17 mouse cellular contexts compared by ENCODE assay signal in genomic region chr13:46341419-46341818, GRCm38 (mm10).
DNase-seq lines count a peak whose midpoint lies in the region; ATAC-seq and TF ChIP-seq lines count a peak whose summit lies in the region.
"Had no signal": no experiment of that assay in that cellular context is flagged by ENCODE, and none has a peak within 500 bp of the region (broad histone marks: within the 10 kb centered on the region; RNA-seq: fewer than 3 reads in every experiment).

No protein-coding gene starts in this region.

- no peaks in the 10 kb centered on the region for H3K9me3 ChIP-seq in limb, embryonic 14.5 days (ENCODE audit: control insufficient read depth, low read length)
- H3K9me3 ChIP-seq: embryonic facial prominence, embryonic 13.5 days; forebrain, embryonic 13.5 days; heart, embryonic 12.5 days; hindbrain, embryonic 15.5 days had no signal

- H3K27ac ChIP-seq in limb, embryonic 14.5 days (replicated peaks; ENCODE audit: low read depth, low read length) = no peak overlapping the region
- H3K27ac ChIP-seq: embryonic facial prominence, embryonic 13.5 days; forebrain, embryonic 13.5 days; hindbrain, embryonic 15.5 days had no signal

- H3K4me3 ChIP-seq in limb, embryonic 14.5 days (replicated peaks; ENCODE audit: low read length) = no peak overlapping the region
- H3K4me3 ChIP-seq: embryonic facial prominence, embryonic 13.5 days; forebrain, embryonic 13.5 days; heart, embryonic 12.5 days; hindbrain, embryonic 15.5 days had no signal

- H3K4me2 ChIP-seq in limb, embryonic 14.5 days (replicated peaks; ENCODE audit: low read depth, low read length, severe bottlenecking) = no peak overlapping the region
- H3K4me2 ChIP-seq: embryonic facial prominence, embryonic 13.5 days; forebrain, embryonic 13.5 days; heart, embryonic 12.5 days; hindbrain, embryonic 15.5 days had no signal

- peak; percentile 72 for ATAC-seq in limb, embryonic 14.5 days (ENCODE audit: low FRiP score, low read depth)
- ATAC-seq: forebrain, embryonic 13.5 days; forebrain, postnatal 0 days; intestine, embryonic 16.5 days had no signal

- intact Hi-C loops in gastrocnemius, postnatal 14 days (cut with DNase I; ENCODE audit: low total_unique reads) = no loop called here

- TF ChIP-seq POLR2A in limb, embryonic 14.5 days (IDR thresholded peaks at IDR 0.05; ENCODE audit: borderline replicate concordance, extremely low read depth, insufficient read depth, insufficient read length) = no peak

- 0 out of 2 replicates have a peak, but pooled peaks cover 4% of the 10 kb centered on the region for H3K4me1 ChIP-seq in limb, embryonic 14.5 days (ENCODE audit: control insufficient read depth, insufficient read depth, low read length)
- H3K4me1 ChIP-seq: forebrain, embryonic 13.5 days; hindbrain, embryonic 15.5 days had no signal

- H3K36me3 ChIP-seq in limb, embryonic 14.5 days (ENCODE audit: control insufficient read depth, insufficient read depth, low read length) = no peaks in the 10 kb centered on the region
- H3K36me3 ChIP-seq: embryonic facial prominence, embryonic 13.5 days; heart, embryonic 12.5 days; hindbrain, embryonic 15.5 days had no signal

- no peak overlapping the region for H3K9ac ChIP-seq in limb, embryonic 14.5 days (ENCODE audit: low read depth, low read length, severe bottlenecking)
- H3K9ac ChIP-seq: embryonic facial prominence, embryonic 13.5 days; forebrain, embryonic 13.5 days; forebrain, postnatal 0 days; heart, embryonic 12.5 days; hindbrain, embryonic 15.5 days had no signal

- DNase-seq in gastrocnemius, adult 8-10 months (ENCODE audit: low spot score in 2 of 2) = peak; percentile 48 to 69
- no peak for DNase-seq in gastrocnemius, postnatal 14 days
- peak; percentile 60 for DNase-seq in gastrocnemius, postnatal 25 days
- DNase-seq in limb, embryonic 14.5 days (ENCODE audit: low spot score) = peak; percentile 40
- peak; percentile 91 for DNase-seq in skeletal muscle tissue, adult 2 months (ENCODE audit: low read depth, low spot score)
- no peak for DNase-seq in kidney, postnatal 10 days
- no peak for DNase-seq in adrenal gland, adult 18-20 months (ENCODE audit: low spot score in 2 of 2)
- DNase-seq: adrenal gland, adult 8-10 months; adrenal gland, postnatal 36 days; cerebellum, adult 2 months; cerebellum, postnatal 10 days; forebrain, postnatal 0 days had no signal

- no peaks in the 10 kb centered on the region for H3K27me3 ChIP-seq in limb, embryonic 14.5 days (ENCODE audit: control insufficient read depth, insufficient read depth, low read length)
- H3K27me3 ChIP-seq: embryonic facial prominence, embryonic 13.5 days; forebrain, embryonic 13.5 days; heart, embryonic 12.5 days; hindbrain, embryonic 15.5 days had no signal

- WGBS in limb, embryonic 14.5 days = 60% methylated on average over 5 of the region's 5 CpGs

Comparison
In these comparisons a context has a peak if more than half of its experiments do, and no peak if none do; other contexts are left out.
1. DNase-seq: peak in gastrocnemius, adult 8-10 months (2 of 2), gastrocnemius, postnatal 25 days (single experiment), limb, embryonic 14.5 days (single experiment) and skeletal muscle tissue, adult 2 months (single experiment); none in gastrocnemius, postnatal 14 days (single experiment), kidney, postnatal 10 days (single experiment) and adrenal gland, adult 18-20 months (0 of 2).